Mouse (Mus musculus) hindbrain, postnatal 0 days (tissue): ENCODE results near the gene Ankrd52. TPM values are rescaled to one million over a fixed set of nuclear protein-coding genes. Genes with fewer than 3 reads are reported as not detected.

Source experiments
- ATAC-seq: fragments of 200-750 bp; cut with Nextera tagmentation; 2 replicates; pipeline ENCODE4 v1.8.0; 2017; ENCODE audit warnings: mild to moderate bottlenecking, moderate TSS enrichment, moderate library complexity
- DNase-seq: peaks from one replicate; pipeline ENCODE4 v3.0.0-alpha.2; 2015; ENCODE audit warnings: low spot score
- H3K27ac ChIP-seq: fragments of 300-500 bp; sonication (generic); 2 replicates; pipeline ENCODE4 v1.5.1; 2014; ENCODE audit warnings: mild to moderate bottlenecking
- H3K27me3 ChIP-seq: fragments of 300-500 bp; sonication (generic); 2 replicates; pipeline ENCODE4 v1.6.1; 2014; ENCODE audit warnings: low read length, mixed read lengths; ENCODE audit not compliant: insufficient read depth
- H3K36me3 ChIP-seq: fragments of 300-500 bp; sonication (generic); 2 replicates; pipeline ENCODE4 v1.6.1; 2014; ENCODE audit warnings: low read length, mixed read lengths; ENCODE audit not compliant: insufficient read depth
- H3K4me1 ChIP-seq: fragments of 300-500 bp; sonication (generic); 2 replicates; pipeline ENCODE4 v1.6.1; 2014; ENCODE audit warnings: antibody characterized with exemption, low read length, mixed read lengths; ENCODE audit not compliant: insufficient read depth
- H3K4me2 ChIP-seq: fragments of 300-500 bp; sonication (generic); 2 replicates; pipeline ENCODE4 v1.6.1; 2014; ENCODE audit warnings: low read depth, mild to moderate bottlenecking, low read length, moderate library complexity, mixed read lengths
- H3K4me3 ChIP-seq: fragments of 300-500 bp; sonication (generic); 2 replicates; pipeline ENCODE4 v1.5.1; 2014; ENCODE audit warnings: low read length
- H3K9ac ChIP-seq: fragments of 300-500 bp; sonication (generic); replicated peaks from 2 replicates; pipeline ENCODE4 v1.6.1; 2014; ENCODE audit warnings: mild to moderate bottlenecking, low read length, moderate library complexity, mixed read lengths
- H3K9me3 ChIP-seq: fragments of 300-500 bp; sonication (generic); 2 replicates; pipeline ENCODE4 v1.6.1; 2016; ENCODE audit warnings: low read length, mixed read lengths
- CTCF ChIP-seq: IDR thresholded peaks from 2 replicates; pipeline ENCODE4 v1.5.1; 2016; ENCODE audit warnings: antibody characterized with exemption, control low read depth, low read depth
- WGBS: fragments of 180-500 bp; shearing (Covaris S2); extraction: QIAGEN DNeasy Blood & Tissue Kit; methylation state at CpG from one replicate; pipeline ENCODE4 v1.1.7; 2014; 5-methylcytosine and 5-hydroxymethylcytosine counted together
- polyA plus RNA-seq: library from polyadenylated mRNA; unstranded; fragments of >200 nt; fragmentation: Nextera tagmentation; extraction: Ambion mirVana; gene quantifications from 2 replicates; pipeline ENCODE4 v1.2.1, GENCODE M21; 2015
- total RNA-seq: library from RNA; depleted of rRNA; stranded (reverse); fragments of >200 nt; gene quantifications from 2 replicates; pipeline ENCODE4 v1.2.3, GENCODE M21; 2014

The Ankrd52 gene
- total and polyA plus RNA-seq, 2 experiments from 2014 or later = 10.6 to 38.8 TPM

GRCm38 (mm10) chr10:128385902-128386301, 9.0 kb downstream of the Ankrd52 start:
- Histone ChIP-seq H3K27ac (no peak overlapping the region), H3K9me3 (no peaks in the 10 kb centered on the region), H3K27me3 (no peaks in the 10 kb centered on the region), H3K36me3 (peaks cover 91% of the 10 kb centered on the region), H3K9ac (no peak overlapping the region), H3K4me3 (no peak overlapping the region), H3K4me2 (no peak overlapping the region), H3K4me1 (no peaks in the 10 kb centered on the region)
- 0 out of 2 replicates have a peak, but pooled peaks have one; percentile 6 for ATAC-seq
- WGBS = 90% methylated on average over 7 of the region's 7 CpGs
- no peak for DNase-seq
- TF ChIP-seq CTCF = no peak

GRCm38 (mm10) chr10:128388941-128389340, 12.0 kb downstream of the Ankrd52 start:
- Histone ChIP-seq H3K27me3 (no peaks in the 10 kb centered on the region), H3K9me3 (no peaks in the 10 kb centered on the region), H3K4me2 (no peak overlapping the region), H3K27ac (no peak overlapping the region), H3K9ac (no peak overlapping the region), H3K4me1 (no peaks in the 10 kb centered on the region), H3K36me3 (peaks cover 87% of the 10 kb centered on the region), H3K4me3 (no peak overlapping the region)
- WGBS = 68% methylated on average over 14 of the region's 14 CpGs
- TF ChIP-seq CTCF = no peak
- no peak for DNase-seq
- no peak for ATAC-seq

- TF ChIP-seq CTCF = no peak
- no peaks in the 10 kb centered on the region for H3K4me1 ChIP-seq
- peaks cover 84% of the 10 kb centered on the region for H3K36me3 ChIP-seq
- H3K4me3 ChIP-seq = no peak overlapping the region
- DNase-seq (no peak), ATAC-seq (no peak)
- H3K4me2 ChIP-seq = no peak overlapping the region
- H3K27me3 ChIP-seq = no peaks in the 10 kb centered on the region
- no peak overlapping the region for H3K9ac ChIP-seq
- H3K9me3 ChIP-seq = no peaks in the 10 kb centered on the region
- H3K27ac ChIP-seq = no peak overlapping the region
- 83% methylated on average over 6 of the region's 6 CpGs for WGBS
These were observed 12.7 kb downstream of the Ankrd52 start for GRCm38 (mm10) chr10:128389570-128389969.

- H3K4me1 ChIP-seq = no peaks in the 10 kb centered on the region
- no peak overlapping the region for H3K27ac ChIP-seq
- DNase-seq = no peak
- H3K36me3 ChIP-seq = peaks cover 78% of the 10 kb centered on the region
- H3K4me2 ChIP-seq = no peak overlapping the region
- H3K27me3 ChIP-seq = no peaks in the 10 kb centered on the region
- no peak overlapping the region for H3K4me3 ChIP-seq
- no peaks in the 10 kb centered on the region for H3K9me3 ChIP-seq
- 83% methylated on average over 12 of the region's 12 CpGs for WGBS
- no peak overlapping the region for H3K9ac ChIP-seq
- TF ChIP-seq CTCF = no peak
- no peak for ATAC-seq
These were observed 13.5 kb downstream of the Ankrd52 start for GRCm38 (mm10) chr10:128390366-128390765.

- H3K27ac ChIP-seq = no peak overlapping the region
- H3K27me3 ChIP-seq = no peaks in the 10 kb centered on the region
- no peak for TF ChIP-seq CTCF
- no peak overlapping the region for H3K4me3 ChIP-seq
- no peaks in the 10 kb centered on the region for H3K4me1 ChIP-seq
- no peak overlapping the region for H3K4me2 ChIP-seq
- ATAC-seq = no peak
- no peak for DNase-seq
- no peak overlapping the region for H3K9ac ChIP-seq
- 74% methylated on average over 6 of the region's 6 CpGs for WGBS
- no peaks in the 10 kb centered on the region for H3K9me3 ChIP-seq
- H3K36me3 ChIP-seq = peaks cover 67% of the 10 kb centered on the region
These were observed 14.9 kb downstream of the Ankrd52 start for GRCm38 (mm10) chr10:128391850-128392249.

- Histone ChIP-seq H3K9me3 (no peaks in the 10 kb centered on the region), H3K4me1 (no peaks in the 10 kb centered on the region), H3K36me3 (peaks cover 26% of the 10 kb centered on the region), H3K27ac (no peak overlapping the region), H3K27me3 (no peaks in the 10 kb centered on the region), H3K4me3 (no peak overlapping the region), H3K4me2 (no peak overlapping the region), H3K9ac (no peak overlapping the region)
- no peak for TF ChIP-seq CTCF
- no peak for ATAC-seq
- 66% methylated on average over 11 of the region's 11 CpGs for WGBS
- no peak for DNase-seq
These were observed 19.2 kb downstream of the Ankrd52 start for GRCm38 (mm10) chr10:128396017-128396673.

GRCm38 (mm10) chr10:128396716-128397264, 19.9 kb downstream of the Ankrd52 start:
- no peak for TF ChIP-seq CTCF
- Histone ChIP-seq H3K36me3 (peaks cover 20% of the 10 kb centered on the region), H3K9me3 (no peaks in the 10 kb centered on the region), H3K4me3 (no peak overlapping the region), H3K27ac (no peak overlapping the region), H3K9ac (no peak overlapping the region), H3K4me1 (no peaks in the 10 kb centered on the region), H3K27me3 (no peaks in the 10 kb centered on the region), H3K4me2 (no peak overlapping the region)
- no peak for DNase-seq
- 63% methylated on average over 10 of the region's 10 CpGs for WGBS
- ATAC-seq = no peak
